Mouse (Mus musculus): ENCODE measurements at regions not wholly inside any gene's neighbourhood (a gene's known extent, or its start where the extent isn't known, plus 50 kb on each side); places are given as distances from the start of the nearest gene placed in this dataset.

DNA sequence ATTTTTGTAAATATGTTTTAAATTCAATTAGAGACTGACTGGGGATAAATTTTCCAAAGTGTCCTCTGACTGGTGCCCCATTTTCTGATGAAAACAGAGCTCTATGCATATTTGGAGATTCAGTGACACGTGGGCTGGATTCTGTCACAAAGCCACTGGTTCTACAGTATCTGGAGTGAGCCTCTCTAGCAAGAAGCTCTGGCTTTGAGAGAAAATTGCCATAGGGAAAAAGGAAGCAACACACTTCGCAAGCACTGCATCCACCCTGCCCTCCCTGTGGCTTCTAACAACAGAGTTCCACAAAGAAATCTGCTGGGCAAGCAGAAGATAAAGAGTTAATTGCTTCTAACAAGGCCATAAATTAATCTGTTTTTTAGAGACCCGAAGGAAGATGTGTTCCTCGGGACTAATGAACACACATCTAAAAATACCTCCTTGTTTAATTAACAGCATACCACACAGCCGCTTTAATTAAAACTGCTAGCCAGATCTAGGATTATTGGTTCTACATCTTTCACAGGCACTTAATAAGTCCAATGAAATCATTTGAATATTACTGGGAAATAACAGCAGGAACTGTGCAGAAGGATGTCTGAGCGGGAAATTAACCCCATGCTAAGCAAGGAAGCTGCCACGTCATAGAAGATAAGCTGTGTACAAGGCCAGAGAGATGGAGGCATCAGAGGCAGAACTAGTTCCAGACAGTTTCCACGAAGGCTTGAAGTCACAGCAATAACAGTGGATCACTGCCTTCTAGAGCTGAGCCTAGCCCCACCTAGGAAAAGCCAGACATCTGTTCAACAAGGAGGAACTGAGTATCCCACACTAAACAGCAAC lies 113.7 kb upstream of the Ccdc85a start:
- 13% methylated on average over 8 of the region's 8 CpGs for WGBS
- 0 out of 2 replicates have a peak, but pooled peaks have one; percentile 24 for ATAC-seq (ENCODE audit: low FRiP score, low read depth)
- Histone ChIP-seq H3K9ac (no peak overlapping the region), H3K36me3 (no peaks in the 10 kb centered on the region), H3K27me3 (no peaks in the 10 kb centered on the region), H3K27ac (no peak overlapping the region), H3K4me1 (peaks cover 8% of the 10 kb centered on the region), H3K4me3 (no peak overlapping the region), H3K4me2 (replicated peaks) (no peak overlapping the region), H3K9me3 (no peaks in the 10 kb centered on the region)

DNA sequence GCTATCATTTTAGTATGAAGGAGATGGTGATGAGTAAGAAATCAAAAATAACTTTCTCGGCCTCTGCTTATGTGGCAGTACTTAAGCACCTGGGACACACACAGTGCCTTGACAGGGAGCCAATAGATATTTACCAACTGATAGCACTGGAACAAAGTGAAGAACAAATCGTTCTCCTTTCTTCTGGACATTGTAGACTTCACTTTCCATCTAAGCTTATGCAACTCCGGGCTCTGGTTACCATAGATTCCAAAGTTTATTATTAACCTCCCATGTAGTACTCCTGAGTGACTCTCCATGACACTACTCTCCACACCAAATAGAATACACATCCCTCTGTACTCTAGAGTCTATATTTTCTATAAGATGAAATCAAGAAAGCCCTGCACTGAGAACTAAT lies 110.9 kb upstream of the Ccdc85a start:
- no peak overlapping the region for H3K9ac ChIP-seq
- no peaks in the 10 kb centered on the region for H3K9me3 ChIP-seq
- WGBS: 79% methylated on average over 3 of the region's 3 CpGs
- ATAC-seq (ENCODE audit: low FRiP score, low read depth): no peak
- no peak overlapping the region for H3K4me2 ChIP-seq (replicated peaks)
- H3K36me3 ChIP-seq: no peaks in the 10 kb centered on the region
- H3K4me1 ChIP-seq: peaks cover 16% of the 10 kb centered on the region
- H3K4me3 ChIP-seq: no peak overlapping the region
- H3K27me3 ChIP-seq: no peaks in the 10 kb centered on the region
- H3K27ac ChIP-seq: no peak overlapping the region

- Histone ChIP-seq H3K36me3 (no peaks in the 10 kb centered on the region), H3K4me3 (no peak overlapping the region), H3K9me3 (no peaks in the 10 kb centered on the region), H3K4me1 (peaks cover 19% of the 10 kb centered on the region), H3K4me2 (replicated peaks) (no peak overlapping the region), H3K27ac (peak overlapping the region; percentile 44; the same call in 1 of the 2 replicates), H3K27me3 (no peaks in the 10 kb centered on the region), H3K9ac (no peak overlapping the region)
- no peak for ATAC-seq (ENCODE audit: low FRiP score, low read depth)
- 4% methylated on average over 1 of the region's 1 CpGs for WGBS
These were observed 109.2 kb upstream of the Ccdc85a start for GRCm38 (mm10) chr11:28693303-28693702.

DNA sequence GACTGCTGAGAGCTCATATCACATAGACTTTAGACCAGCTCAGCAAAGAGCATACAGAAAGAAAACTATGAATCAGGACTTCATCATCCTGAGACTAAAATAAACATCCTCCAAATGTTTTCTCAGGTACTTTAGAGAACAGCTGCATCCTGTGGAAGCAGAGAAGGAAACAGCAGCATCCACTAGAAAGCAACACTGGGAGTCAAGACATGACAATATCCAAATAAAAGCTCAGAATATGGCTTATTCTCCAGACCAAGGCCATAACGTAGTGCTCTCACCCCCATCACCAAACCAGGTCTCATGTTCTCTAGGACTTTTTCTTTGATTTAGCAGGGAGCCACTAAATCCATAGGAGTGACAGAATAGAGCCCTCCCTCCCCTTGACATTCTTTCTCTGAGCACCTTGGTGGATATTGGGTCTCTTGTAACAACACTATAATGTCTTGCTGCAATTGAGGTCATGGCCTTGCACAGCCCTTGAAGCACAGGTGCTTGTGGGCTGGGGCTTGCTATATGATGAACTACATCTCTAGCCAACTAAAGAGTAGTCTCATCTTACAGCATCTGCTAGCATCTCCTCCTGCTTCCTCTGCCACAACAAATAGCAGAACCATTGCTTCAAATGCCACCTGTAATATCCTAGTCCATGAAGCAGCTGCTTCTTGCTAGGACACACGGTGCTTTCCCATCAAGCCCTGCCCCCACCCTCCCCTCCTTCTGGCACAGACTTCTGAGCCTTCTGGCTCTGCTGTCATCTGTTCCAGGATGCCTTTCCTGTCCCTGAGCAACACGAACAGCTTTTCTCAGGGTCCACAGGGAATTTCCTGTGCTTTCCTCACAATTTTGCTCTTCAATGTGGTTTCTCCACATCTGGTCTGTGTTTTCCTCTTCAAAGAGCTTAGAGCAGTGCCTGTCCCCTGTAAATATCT lies 108.4 kb upstream of the Ccdc85a start:
- Histone ChIP-seq H3K9me3 (no peaks in the 10 kb centered on the region), H3K4me2 (replicated peaks) (no peak overlapping the region), H3K36me3 (no peaks in the 10 kb centered on the region), H3K4me1 (peaks cover 21% of the 10 kb centered on the region), H3K27ac (0 out of 2 replicates have a peak overlapping the region, but pooled peaks have one; percentile 6), H3K9ac (no peak overlapping the region), H3K27me3 (no peaks in the 10 kb centered on the region), H3K4me3 (no peak overlapping the region)
- 3% methylated on average over 3 of the region's 3 CpGs for WGBS
- peak; percentile 86 for ATAC-seq (ENCODE audit: low FRiP score, low read depth)

DNA sequence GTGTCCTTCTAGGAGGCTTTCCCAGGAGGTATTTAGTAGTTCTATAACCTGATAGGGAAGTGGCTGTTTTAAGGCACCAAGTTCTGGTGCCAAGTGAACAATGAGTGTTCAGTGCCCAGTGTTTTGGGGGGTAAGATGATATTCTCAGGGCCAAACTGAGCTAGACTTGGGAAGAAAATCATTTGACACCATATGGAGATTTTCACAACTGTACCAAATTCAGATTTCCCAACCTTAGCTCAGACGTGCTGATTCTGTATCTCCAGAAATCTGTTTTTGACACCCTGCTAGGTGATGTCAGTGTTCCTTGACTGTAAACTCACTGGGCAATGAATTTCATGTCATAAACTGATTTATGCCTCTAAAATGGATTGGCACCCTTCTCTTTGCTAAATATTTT lies 104.3 kb upstream of the Ccdc85a start:
- Histone ChIP-seq H3K36me3 (no peaks in the 10 kb centered on the region), H3K4me1 (peaks cover 17% of the 10 kb centered on the region), H3K4me3 (no peak overlapping the region), H3K27ac (no peak overlapping the region), H3K27me3 (no peaks in the 10 kb centered on the region), H3K9ac (no peak overlapping the region), H3K9me3 (no peaks in the 10 kb centered on the region), H3K4me2 (replicated peaks) (no peak overlapping the region)
- WGBS: 40% methylated on average over 1 of the region's 1 CpGs
- no peak for ATAC-seq (ENCODE audit: low FRiP score, low read depth)

DNA sequence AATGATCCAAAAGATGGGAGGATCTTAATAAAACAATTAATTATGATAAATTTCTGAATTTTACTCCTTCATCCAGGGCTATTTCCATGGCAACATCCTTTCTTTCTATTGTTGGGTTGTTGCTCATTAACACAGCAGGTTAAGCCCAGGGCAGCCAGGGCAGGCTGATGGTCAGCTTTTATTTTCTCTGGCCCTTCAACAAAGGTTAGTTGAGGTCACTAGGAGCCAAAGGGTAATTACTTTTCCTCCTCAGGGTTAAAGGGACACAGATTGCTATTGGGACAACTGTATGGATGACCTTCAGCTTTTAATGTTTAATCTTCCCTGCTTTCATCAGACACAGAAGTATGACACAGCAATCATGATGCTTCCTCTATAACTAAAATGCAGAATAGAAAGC lies 101.3 kb upstream of the Ccdc85a start:
- Histone ChIP-seq H3K27me3 (no peaks in the 10 kb centered on the region), H3K36me3 (no peaks in the 10 kb centered on the region), H3K4me2 (replicated peaks) (no peak overlapping the region), H3K9me3 (no peaks in the 10 kb centered on the region), H3K4me1 (peaks cover 5% of the 10 kb centered on the region; the same call in 1 of the 2 replicates), H3K9ac (no peak overlapping the region), H3K4me3 (no peak overlapping the region), H3K27ac (no peak overlapping the region)
- ATAC-seq (ENCODE audit: low FRiP score, low read depth): no peak

DNA sequence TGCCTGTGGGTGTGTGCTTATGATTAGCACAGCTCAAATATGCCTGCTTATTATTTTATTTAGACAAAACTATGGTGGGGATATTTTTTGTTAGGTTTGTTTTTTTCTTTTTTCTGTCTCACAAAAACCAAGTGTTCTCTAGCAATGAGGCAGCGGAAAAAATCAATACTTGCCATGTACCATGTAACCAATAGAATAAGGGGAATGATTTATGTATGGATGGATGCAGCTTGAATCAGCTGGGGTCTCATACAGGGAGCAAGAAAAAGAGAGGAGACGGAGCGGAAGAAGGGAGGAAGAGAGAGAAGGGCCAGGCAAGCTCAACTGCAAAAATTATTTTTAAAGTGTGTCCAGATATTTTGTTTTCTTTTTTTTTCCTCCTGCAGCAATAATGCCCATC lies 97.2 kb upstream of the Ccdc85a start:
- no peak overlapping the region for H3K4me2 ChIP-seq (replicated peaks)
- H3K27ac ChIP-seq: no peak overlapping the region
- H3K4me3 ChIP-seq: no peak overlapping the region
- H3K9me3 ChIP-seq: no peaks in the 10 kb centered on the region
- H3K9ac ChIP-seq: no peak overlapping the region
- no peaks in the 10 kb centered on the region for H3K27me3 ChIP-seq
- H3K4me1 ChIP-seq: no peaks in the 10 kb centered on the region
- WGBS: 73% methylated on average over 3 of the region's 3 CpGs
- H3K36me3 ChIP-seq: no peaks in the 10 kb centered on the region
- no peak for ATAC-seq (ENCODE audit: low FRiP score, low read depth)

- Histone ChIP-seq H3K27ac (no peak overlapping the region), H3K9ac (no peak overlapping the region), H3K27me3 (no peaks in the 10 kb centered on the region), H3K9me3 (no peaks in the 10 kb centered on the region), H3K4me1 (no peaks in the 10 kb centered on the region), H3K4me3 (no peak overlapping the region), H3K36me3 (no peaks in the 10 kb centered on the region), H3K4me2 (replicated peaks) (no peak overlapping the region)
- no peak for ATAC-seq (ENCODE audit: low FRiP score, low read depth)
These were observed 86.6 kb upstream of the Ccdc85a start for GRCm38 (mm10) chr11:28670765-28671164.

DNA sequence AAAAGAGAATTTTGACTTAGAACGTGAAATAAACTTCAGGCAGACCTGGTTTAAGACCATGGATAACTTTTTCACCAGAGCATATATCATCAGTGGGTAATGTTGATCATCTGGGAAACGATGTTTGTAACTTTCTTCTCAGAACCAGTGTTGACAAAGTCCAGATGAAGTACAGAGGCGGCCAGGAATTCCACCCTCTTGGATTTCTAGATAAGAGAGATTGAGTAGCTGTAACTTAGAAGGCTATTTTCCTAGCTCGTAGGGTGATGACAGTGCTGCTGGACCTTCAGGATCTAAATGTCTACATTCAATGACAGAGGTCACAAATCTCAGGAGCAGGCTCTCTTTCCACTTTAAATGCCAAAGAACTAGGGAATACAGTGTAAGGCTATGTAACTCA lies 85.2 kb upstream of the Ccdc85a start:
- Histone ChIP-seq H3K9me3 (no peaks in the 10 kb centered on the region), H3K4me2 (replicated peaks) (no peak overlapping the region), H3K4me3 (no peak overlapping the region), H3K36me3 (no peaks in the 10 kb centered on the region), H3K27ac (no peak overlapping the region), H3K9ac (no peak overlapping the region), H3K4me1 (no peaks in the 10 kb centered on the region), H3K27me3 (no peaks in the 10 kb centered on the region)
- 49% methylated on average over 4 of the region's 4 CpGs for WGBS
- no peak for ATAC-seq (ENCODE audit: low FRiP score, low read depth)

DNA sequence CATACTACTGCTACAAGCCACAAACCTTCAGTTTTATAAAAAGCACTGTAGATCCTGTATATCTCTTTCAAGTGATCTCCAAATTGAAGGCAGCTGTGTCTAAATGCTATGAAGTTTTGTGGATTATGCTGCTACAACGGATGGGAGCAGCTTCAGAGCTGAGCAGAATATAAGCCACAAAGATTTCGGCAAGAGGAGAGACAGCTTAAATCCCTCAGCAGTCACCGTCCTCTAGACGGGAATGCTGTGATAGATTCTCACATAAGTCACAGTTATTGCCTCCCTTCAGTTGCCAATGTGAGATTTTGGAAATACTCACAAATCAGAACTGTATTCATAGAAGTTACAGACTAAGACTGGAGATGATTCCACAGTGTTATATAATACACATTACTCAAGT lies 76.3 kb upstream of the Ccdc85a start:
- H3K27ac ChIP-seq: no peak overlapping the region
- H3K4me2 ChIP-seq (replicated peaks): no peak overlapping the region
- H3K36me3 ChIP-seq: no peaks in the 10 kb centered on the region
- 59% methylated on average over 4 of the region's 4 CpGs for WGBS
- H3K9me3 ChIP-seq: no peaks in the 10 kb centered on the region
- H3K4me1 ChIP-seq: no peaks in the 10 kb centered on the region
- no peaks in the 10 kb centered on the region for H3K27me3 ChIP-seq
- ATAC-seq (ENCODE audit: low FRiP score, low read depth): no peak
- H3K4me3 ChIP-seq: no peak overlapping the region
- H3K9ac ChIP-seq: no peak overlapping the region

GRCm38 (mm10) chr11:28655169-28655846 lies 71.2 kb upstream of the Ccdc85a start:
- Histone ChIP-seq H3K9ac (no peak overlapping the region), H3K4me1 (no peaks in the 10 kb centered on the region), H3K36me3 (no peaks in the 10 kb centered on the region), H3K4me3 (no peak overlapping the region), H3K4me2 (replicated peaks) (no peak overlapping the region), H3K9me3 (no peaks in the 10 kb centered on the region), H3K27me3 (no peaks in the 10 kb centered on the region), H3K27ac (no peak overlapping the region)
- WGBS: 82% methylated on average over 12 of the region's 12 CpGs
- no peak for ATAC-seq (ENCODE audit: low FRiP score, low read depth)

DNA sequence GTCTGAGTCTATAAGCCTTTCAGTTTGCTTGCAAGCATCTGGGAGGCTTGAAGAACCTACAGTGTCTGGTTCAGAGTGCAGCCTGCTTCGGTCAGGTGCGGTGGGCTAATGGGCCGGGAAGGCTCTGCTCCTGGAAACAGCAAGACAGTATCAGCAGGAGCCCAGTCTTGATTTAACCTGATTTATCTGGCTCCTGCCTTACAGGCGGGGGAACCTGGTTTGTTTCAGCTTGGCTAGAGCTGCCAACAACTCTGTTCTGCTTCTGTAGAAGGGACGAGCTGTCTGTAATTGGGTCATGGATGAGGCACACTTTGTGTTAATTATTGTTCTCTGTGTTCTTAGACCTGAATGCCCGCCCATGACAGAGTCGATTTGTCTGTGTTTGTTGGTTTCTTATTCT lies 65.3 kb upstream of the Ccdc85a start:
- no peaks in the 10 kb centered on the region for H3K36me3 ChIP-seq
- WGBS: 77% methylated on average over 7 of the region's 7 CpGs
- no peaks in the 10 kb centered on the region for H3K27me3 ChIP-seq
- H3K4me2 ChIP-seq (replicated peaks): no peak overlapping the region
- no peak for ATAC-seq (ENCODE audit: low FRiP score, low read depth)
- no peak overlapping the region for H3K27ac ChIP-seq
- no peaks in the 10 kb centered on the region for H3K9me3 ChIP-seq
- H3K4me3 ChIP-seq: no peak overlapping the region
- no peak overlapping the region for H3K9ac ChIP-seq
- no peaks in the 10 kb centered on the region for H3K4me1 ChIP-seq
